Mouse (Mus musculus): Measurements from ENCODE around the gene Srsf7.

- TF ChIP-seq CTCF (IDR thresholded peaks at IDR 0.05; ENCODE audit: extremely low read depth, insufficient read depth, insufficient read length, insufficient replicate concordance): no peak
- TF ChIP-seq POLR2A (IDR thresholded peaks at IDR 0.05; ENCODE audit: low read depth, low read length): no peak
Measured at GRCm38 (mm10) chr17:80171948-80172347, 35.2 kb downstream of the Srsf7 start.

Data from spleen, adult 2 months (tissue).